ENCODE assay signal across 8 mouse cellular contexts in the genomic region with DNA sequence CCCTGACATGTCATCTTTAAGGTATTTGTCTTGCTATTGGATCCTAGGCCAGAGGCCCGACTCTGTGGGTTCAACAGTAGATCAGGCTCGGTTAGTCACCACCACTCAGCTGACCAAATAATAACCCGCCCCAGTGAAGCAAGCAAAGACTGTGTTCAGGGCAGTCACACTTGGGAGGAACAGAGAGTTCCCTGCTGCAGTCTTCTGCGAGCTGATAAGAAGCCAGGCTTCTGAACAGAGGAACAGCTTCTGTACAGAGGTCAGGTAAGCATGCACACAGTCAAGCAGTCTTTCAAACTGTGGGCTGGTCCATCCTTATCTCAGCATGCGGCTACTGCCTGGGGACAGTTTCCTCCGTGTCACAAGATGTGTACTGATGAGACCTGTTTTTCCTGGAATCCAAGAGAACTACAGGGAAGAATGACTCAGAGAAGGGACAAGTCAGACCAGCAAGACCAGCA. TPM values are rescaled to one million over a fixed set of nuclear protein-coding genes. Genes with fewer than 3 reads are reported as not detected.
DNase-seq lines count a peak whose midpoint lies in the region; ATAC-seq lines count a peak whose summit lies in the region.

No protein-coding gene starts in this region.

- no peaks in the 10 kb centered on the region for H3K4me1 ChIP-seq in hindbrain, embryonic 13.5 days (replicated peaks)
- H3K4me1 ChIP-seq in forebrain, embryonic 14.5 days (ENCODE audit: control insufficient read depth, insufficient read depth, low read length): no peaks in the 10 kb centered on the region

- no peaks in the 10 kb centered on the region for H3K9me3 ChIP-seq in hindbrain, embryonic 13.5 days
- H3K9me3 ChIP-seq in forebrain, embryonic 14.5 days (replicated peaks; ENCODE audit: control insufficient read depth, low read length): no peaks in the 10 kb centered on the region

- DNase-seq in embryo, embryonic 10 days (ENCODE audit: low spot score): peak; percentile 12
- no peak for DNase-seq in embryo, embryonic 9.5 days (ENCODE audit: extremely low spot score)
- DNase-seq in c-Kit-negative CD71-positive TER-119-positive erythroid progenitor cells, embryonic 14.5 days (ENCODE audit: low read depth, low spot score): peak; percentile 94
- DNase-seq in kidney, adult 18-20 months: peak; percentile 57
- DNase-seq in right cerebral cortex, postnatal 10 days (ENCODE audit: low spot score in 2 of 2): no peak
- DNase-seq in forebrain, embryonic 14.5 days (ENCODE audit: low spot score): no peak

- WGBS in hindbrain, embryonic 13.5 days: 83% methylated on average over 6 of the region's 6 CpGs
- WGBS in forebrain, embryonic 14.5 days: 83% methylated on average over 6 of the region's 6 CpGs

- no peaks in the 10 kb centered on the region for H3K27me3 ChIP-seq in hindbrain, embryonic 13.5 days
- H3K27me3 ChIP-seq in forebrain, embryonic 14.5 days (replicated peaks; ENCODE audit: control insufficient read depth, insufficient read depth, low read length): no peaks in the 10 kb centered on the region

- no peaks in the 10 kb centered on the region for H3K36me3 ChIP-seq in hindbrain, embryonic 13.5 days
- no peaks in the 10 kb centered on the region for H3K36me3 ChIP-seq in forebrain, embryonic 14.5 days (ENCODE audit: control insufficient read depth, insufficient read depth, low read length)

- peak; percentile 92 for ATAC-seq in megakaryocyte-erythroid progenitor cell, adult 5-6 weeks (replicated peaks; ENCODE audit: low FRiP score, low TSS enrichment, poor library complexity, severe bottlenecking)
- ATAC-seq in hindbrain, embryonic 13.5 days (ENCODE audit: low FRiP score): no peak
- no peak for ATAC-seq in forebrain, embryonic 14.5 days

- H3K9ac ChIP-seq in hindbrain, embryonic 13.5 days: no peak overlapping the region
- H3K9ac ChIP-seq in forebrain, embryonic 14.5 days (ENCODE audit: low read length): no peak overlapping the region

- H3K4me2 ChIP-seq in hindbrain, embryonic 13.5 days: no peak overlapping the region
- H3K4me2 ChIP-seq in forebrain, embryonic 14.5 days (ENCODE audit: low read length): no peak overlapping the region

- no peak overlapping the region for H3K4me3 ChIP-seq in hindbrain, embryonic 13.5 days
- H3K4me3 ChIP-seq in forebrain, embryonic 14.5 days (ENCODE audit: low read depth, low read length): no peak overlapping the region

- H3K27ac ChIP-seq in hindbrain, embryonic 13.5 days: no peak overlapping the region
- no peak overlapping the region for H3K27ac ChIP-seq in forebrain, embryonic 14.5 days (ENCODE audit: low read depth, low read length)

RNA-seq across cellular contexts. Expression of gene Clint1, which starts 46.5 kb away (rescaled TPM):
- total RNA-seq in megakaryocyte-erythroid progenitor cell, adult 5-6 weeks (2014; fragmentation: Nextera tagmentation): 121 and 126 TPM in 2 replicates
- 174 and 179 TPM in 2 replicates for total RNA-seq in megakaryocyte-erythroid progenitor cell, adult 5-6 weeks (2017)
- polyA plus RNA-seq in hindbrain, embryonic 13.5 days (2015; fragmentation: Nextera tagmentation; extraction: Ambion mirVana): 48.1 and 48.9 TPM in 2 replicates
- polyA plus RNA-seq in forebrain, embryonic 14.5 days (2014; fragmentation: Nextera tagmentation; extraction: Ambion mirVana): 38.4 and 43.2 TPM in 2 replicates

Comparison
In these comparisons a context has a peak if more than half of its experiments do, and no peak if none do; other contexts are left out.
1. DNase-seq: peak in embryo, embryonic 10 days (single experiment), c-Kit-negative CD71-positive TER-119-positive erythroid progenitor cells, embryonic 14.5 days (single experiment) and kidney, adult 18-20 months (single experiment); none in embryo, embryonic 9.5 days (single experiment), right cerebral cortex, postnatal 10 days (0 of 2) and forebrain, embryonic 14.5 days (single experiment).